16 mouse cellular contexts compared by ENCODE assay signal in genomic region chr1:172328461-172328860, GRCm38 (mm10). TPM values are rescaled to one million over a fixed set of nuclear protein-coding genes. Genes with fewer than 3 reads are reported as not detected.
DNase-seq lines count a peak whose midpoint lies in the region; ATAC-seq and TF ChIP-seq lines count a peak whose summit lies in the region.
"Had no signal": no experiment of that assay in that cellular context is flagged by ENCODE, and none has a peak within 500 bp of the region (broad histone marks: within the 10 kb centered on the region; RNA-seq: fewer than 3 reads in every experiment).

No protein-coding gene starts in this region.

- no peak for ATAC-seq in forebrain, postnatal 0 days
- ATAC-seq in midbrain, postnatal 0 days (ENCODE audit: low FRiP score), result no peak

- peak overlapping the region; percentile 96 for H3K27ac ChIP-seq in layer of hippocampus, adult 2 months
- H3K27ac ChIP-seq in forebrain, postnatal 0 days (ENCODE audit: low read depth, low read length), result no peak overlapping the region
- H3K27ac ChIP-seq in midbrain, postnatal 0 days (ENCODE audit: low read depth, low read length), result no peak overlapping the region
- H3K27ac ChIP-seq: embryonic facial prominence, embryonic 10.5 days; limb, embryonic 15.5 days had no signal

- H3K4me2 ChIP-seq in forebrain, postnatal 0 days (ENCODE audit: low read depth), result peak overlapping the region; percentile 60
- peak overlapping the region; percentile 78 for H3K4me2 ChIP-seq in midbrain, postnatal 0 days (ENCODE audit: low read depth, low read length, poor library complexity, severe bottlenecking)
- H3K4me2 ChIP-seq: limb, embryonic 15.5 days; lung, embryonic 14.5 days had no signal

- H3K4me1 ChIP-seq in forebrain, postnatal 0 days (ENCODE audit: insufficient read depth), result peaks cover 26% of the 10 kb centered on the region
- peaks cover 19% of the 10 kb centered on the region; the same call in 1 of the 2 replicates for H3K4me1 ChIP-seq in midbrain, postnatal 0 days (ENCODE audit: insufficient read depth, low read length)

- peak overlapping the region; percentile 51; the same call in 1 of the 2 replicates for H3K9ac ChIP-seq in forebrain, postnatal 0 days
- H3K9ac ChIP-seq in midbrain, postnatal 0 days (replicated peaks; ENCODE audit: low read length, poor library complexity, severe bottlenecking), result peak overlapping the region; percentile 65; the same call in 1 of the 2 replicates
- H3K9ac ChIP-seq: limb, embryonic 15.5 days; lung, embryonic 14.5 days had no signal

- DNase-seq in layer of hippocampus, adult 2 months (ENCODE audit: low spot score in 2 of 2), result no peak
- no peak for DNase-seq in layer of hippocampus, adult 8-10 months (ENCODE audit: low spot score in 2 of 2)
- DNase-seq in cerebellum, postnatal 25 days, result peak; percentile 50 to 65
- no peak for DNase-seq in forebrain, postnatal 0 days
- DNase-seq in midbrain, postnatal 0 days (ENCODE audit: low spot score), result no peak
- no peak for DNase-seq in lung, adult 18-20 months
- no peak for DNase-seq in spleen, postnatal 36 days (ENCODE audit: low spot score in 2 of 2)
- DNase-seq: adrenal gland, postnatal 10 days; kidney, adult 18-20 months; lung, embryonic 14.5 days had no signal

- H3K36me3 ChIP-seq in forebrain, postnatal 0 days (ENCODE audit: insufficient read depth), result no peaks in the 10 kb centered on the region
- no peaks in the 10 kb centered on the region for H3K36me3 ChIP-seq in midbrain, postnatal 0 days (ENCODE audit: insufficient read depth, low read length)
- H3K36me3 ChIP-seq: embryonic facial prominence, embryonic 10.5 days; limb, embryonic 15.5 days had no signal

- no peaks in the 10 kb centered on the region for H3K27me3 ChIP-seq in forebrain, postnatal 0 days (ENCODE audit: insufficient read depth, low read length)
- H3K27me3 ChIP-seq in midbrain, postnatal 0 days (ENCODE audit: insufficient read depth, low read length), result no peaks in the 10 kb centered on the region

- no peak for TF ChIP-seq CTCF in layer of hippocampus, adult 2 months (conservative IDR thresholded peaks at IDR 0.05)
- no peak for TF ChIP-seq CTCF in forebrain, postnatal 0 days (IDR thresholded peaks at IDR 0.05; ENCODE audit: low read depth)
- TF ChIP-seq CTCF in midbrain, postnatal 0 days (IDR thresholded peaks at IDR 0.05), result no peak

- WGBS in forebrain, postnatal 0 days, result 78% methylated on average over 7 of the region's 7 CpGs
- WGBS in midbrain, postnatal 0 days, result 74% methylated on average over 7 of the region's 7 CpGs

- no peaks in the 10 kb centered on the region for H3K9me3 ChIP-seq in forebrain, postnatal 0 days (ENCODE audit: low read length)
- H3K9me3 ChIP-seq in midbrain, postnatal 0 days (ENCODE audit: low read length), result no peaks in the 10 kb centered on the region
- H3K9me3 ChIP-seq: embryonic facial prominence, embryonic 10.5 days; limb, embryonic 15.5 days had no signal

- H3K4me3 ChIP-seq in layer of hippocampus, adult 2 months, result peak overlapping the region; percentile 72
- peak overlapping the region; percentile 35 for H3K4me3 ChIP-seq in forebrain, postnatal 0 days (ENCODE audit: low read depth, low read length)
- peak overlapping the region; percentile 46 for H3K4me3 ChIP-seq in midbrain, postnatal 0 days (ENCODE audit: low read depth, low read length)
- H3K4me3 ChIP-seq: embryonic facial prominence, embryonic 10.5 days; limb, embryonic 15.5 days; megakaryocyte, embryonic 14.5 days had no signal

RNA-seq across cellular contexts. Expression of gene Kcnj9, which starts 0.7 kb away (rescaled TPM):
- 10 to 100 TPM; 67.2 to 69.2 TPM for total RNA-seq in layer of hippocampus, adult 2 months (2021)
- total RNA-seq in layer of hippocampus, adult 8-10 months (2022), result 10 to 100 TPM; 66.5 to 88.7 (median 77.5) TPM
- 7.5 and 8.6 TPM in 2 replicates for total RNA-seq in forebrain, postnatal 0 days (2014; rRNA removed)
- 2.9 and 4.8 TPM in 2 replicates for polyA plus RNA-seq in forebrain, postnatal 0 days (2015; fragmentation: Nextera tagmentation; extraction: Ambion mirVana)
- 13.9 and 14.1 TPM in 2 replicates for total RNA-seq in midbrain, postnatal 0 days (2014; rRNA removed)
- 5.8 and 6.7 TPM in 2 replicates for polyA plus RNA-seq in midbrain, postnatal 0 days (2015; fragmentation: Nextera tagmentation; extraction: Ambion mirVana)
- total RNA-seq: G1E; gastrocnemius, adult 8-10 months; neutrophil, adult 5-6 weeks had no signal
- polyA plus RNA-seq: G1E had no signal

RNA-seq across cellular contexts. Expression of gene Kcnj10, which starts 12.5 kb away (rescaled TPM):
- 10 to 100 TPM; 83.2 to 91.6 TPM for total RNA-seq in layer of hippocampus, adult 2 months (2021)
- 100 to 1,000 TPM in 2 of 4 experiments, 10 to 100 TPM in 2; 92.2 to 116 (median 100.0) TPM for total RNA-seq in layer of hippocampus, adult 8-10 months (2022)
- total RNA-seq in forebrain, postnatal 0 days (2014; rRNA removed), result 3.2 and 4.1 TPM in 2 replicates
- polyA plus RNA-seq in forebrain, postnatal 0 days (2015; fragmentation: Nextera tagmentation; extraction: Ambion mirVana), result 1.4 and 2.9 TPM in 2 replicates
- 6.1 and 6.6 TPM in 2 replicates for total RNA-seq in midbrain, postnatal 0 days (2014; rRNA removed)
- polyA plus RNA-seq in midbrain, postnatal 0 days (2015; fragmentation: Nextera tagmentation; extraction: Ambion mirVana), result 3.6 and 3.9 TPM in 2 replicates
- total RNA-seq: neutrophil, adult 5-6 weeks had no signal
- polyA plus RNA-seq: G1E had no signal

RNA-seq across cellular contexts. Expression of gene Atp1a2, which starts 30.6 kb away (rescaled TPM):
- total RNA-seq in layer of hippocampus, adult 2 months (2021), result 100 to 1,000 TPM; 585 to 600 TPM
- total RNA-seq in layer of hippocampus, adult 8-10 months (2022), result 100 to 1,000 TPM; 613 to 678 (median 645) TPM
- 213 and 294 TPM in 2 replicates for total RNA-seq in forebrain, postnatal 0 days (2014; rRNA removed)
- 54.4 and 75.2 TPM in 2 replicates for polyA plus RNA-seq in forebrain, postnatal 0 days (2015; fragmentation: Nextera tagmentation; extraction: Ambion mirVana)
- 398 and 409 TPM in 2 replicates for total RNA-seq in midbrain, postnatal 0 days (2014; rRNA removed)
- polyA plus RNA-seq in midbrain, postnatal 0 days (2015; fragmentation: Nextera tagmentation; extraction: Ambion mirVana), result 94.4 and 100 TPM in 2 replicates
- total RNA-seq: neutrophil, adult 5-6 weeks had no signal
- polyA plus RNA-seq: G1E had no signal

RNA-seq across cellular contexts. Expression of gene Pigm, which starts 47.9 kb away (rescaled TPM):
- total RNA-seq in layer of hippocampus, adult 2 months (2021), result 1 to 10 TPM; 8.3 to 9.2 TPM
- total RNA-seq in layer of hippocampus, adult 8-10 months (2022), result 1 to 10 TPM; 8.3 to 9.0 (median 8.7) TPM
- 10.4 and 14.5 TPM in 2 replicates for total RNA-seq in forebrain, postnatal 0 days (2014; rRNA removed)
- polyA plus RNA-seq in forebrain, postnatal 0 days (2015; fragmentation: Nextera tagmentation; extraction: Ambion mirVana), result 1.9 and 2.3 TPM in 2 replicates
- 11.5 and 16.4 TPM in 2 replicates for total RNA-seq in midbrain, postnatal 0 days (2014; rRNA removed)
- 2.2 and 2.6 TPM in 2 replicates for polyA plus RNA-seq in midbrain, postnatal 0 days (2015; fragmentation: Nextera tagmentation; extraction: Ambion mirVana)

Comparison
In these comparisons a context has a peak if more than half of its experiments do, and no peak if none do; other contexts are left out.
1. DNase-seq: peak in cerebellum, postnatal 25 days (2 of 2); none in layer of hippocampus, adult 2 months (0 of 2), layer of hippocampus, adult 8-10 months (0 of 2), forebrain, postnatal 0 days (single experiment), midbrain, postnatal 0 days (single experiment), lung, adult 18-20 months (0 of 2) and spleen, postnatal 36 days (0 of 2).
2. RNA of gene Kcnj10, which starts 12.5 kb away (total RNA-seq): 92.2 to 116 TPM in layer of hippocampus, adult 8-10 months and 83.2 to 91.6 TPM in layer of hippocampus, adult 2 months; 6.1 to 6.6 TPM in midbrain, postnatal 0 days and 3.2 to 4.1 TPM in forebrain, postnatal 0 days; every median in the first group is over 10 times any median in the second.
3. Peak in every context shown above with its lines, with median percentiles within 50 percentile points of each other: H3K4me3 ChIP-seq.